Mouse (Mus musculus) liver, embryonic 15.5 days (tissue): ENCODE data around the gene Cog5. TPM values are rescaled to one million over a fixed set of nuclear protein-coding genes. Genes with fewer than 3 reads are reported as not detected.
A peak's percentile ranks its signal among the peaks of the same experiment; 100 is the strongest.
"Not testable (repeated sequence)": the region's sequence is repeated elsewhere in the genome, so short reads cannot be mapped to it uniquely, and the experiment has no call there.

Source experiments
- ATAC-seq: fragments of 200-750 bp; cut with Nextera tagmentation; 2 replicates; pipeline ENCODE4 v1.8.0; 2017; ENCODE audit warnings: moderate number of reproducible peaks, mild to moderate bottlenecking, moderate library complexity; ENCODE audit not compliant: insufficient read depth
- H3K27ac ChIP-seq: fragments of 300-500 bp; sonication (generic); replicated peaks from 2 replicates; pipeline ENCODE4 v1.5.1; 2015; ENCODE audit warnings: mild to moderate bottlenecking, inconsistent platforms
- H3K27me3 ChIP-seq: fragments of 300-500 bp; sonication (generic); 2 replicates; pipeline ENCODE4 v1.6.1; 2015; ENCODE audit warnings: mild to moderate bottlenecking, inconsistent platforms
- H3K36me3 ChIP-seq: fragments of 300-500 bp; sonication (generic); replicated peaks from 2 replicates; pipeline ENCODE4 v1.6.1; 2015; ENCODE audit warnings: moderate library complexity, mild to moderate bottlenecking, inconsistent platforms
- H3K4me1 ChIP-seq: fragments of 300-500 bp; sonication (generic); replicated peaks from 2 replicates; pipeline ENCODE4 v1.6.1; 2015; ENCODE audit warnings: inconsistent platforms
- H3K4me2 ChIP-seq: fragments of 300-500 bp; sonication (generic); 2 replicates; pipeline ENCODE4 v1.6.1; 2015; ENCODE audit warnings: moderate library complexity, mild to moderate bottlenecking, inconsistent platforms
- H3K4me3 ChIP-seq: fragments of 300-500 bp; sonication (generic); replicated peaks from 2 replicates; pipeline ENCODE4 v1.5.1; 2015; ENCODE audit warnings: mild to moderate bottlenecking, inconsistent platforms
- H3K9ac ChIP-seq: fragments of 300-500 bp; sonication (generic); 2 replicates; pipeline ENCODE4 v1.6.1; 2015; ENCODE audit warnings: moderate library complexity, mild to moderate bottlenecking, inconsistent platforms
- H3K9me3 ChIP-seq: fragments of 300-500 bp; sonication (generic); replicated peaks from 2 replicates; pipeline ENCODE4 v1.6.1; 2016; ENCODE audit warnings: inconsistent platforms
- WGBS: fragments of 180-500 bp; shearing (Covaris S2); methylation state at CpG from one replicate; pipeline ENCODE4 v1.1.7; 2015; ENCODE audit warnings: mixed read lengths; ENCODE audit not compliant: insufficient replicate concordance; 5-methylcytosine and 5-hydroxymethylcytosine counted together
- polyA plus RNA-seq: library from polyadenylated mRNA; unstranded; fragments of >200 nt; fragmentation: Nextera tagmentation; extraction: Ambion mirVana; gene quantifications from 2 replicates; pipeline ENCODE4 v1.2.1, GENCODE M21; 2015

Gene Cog5
- 6.8 and 7.5 TPM in 2 replicates for polyA plus RNA-seq

DNA sequence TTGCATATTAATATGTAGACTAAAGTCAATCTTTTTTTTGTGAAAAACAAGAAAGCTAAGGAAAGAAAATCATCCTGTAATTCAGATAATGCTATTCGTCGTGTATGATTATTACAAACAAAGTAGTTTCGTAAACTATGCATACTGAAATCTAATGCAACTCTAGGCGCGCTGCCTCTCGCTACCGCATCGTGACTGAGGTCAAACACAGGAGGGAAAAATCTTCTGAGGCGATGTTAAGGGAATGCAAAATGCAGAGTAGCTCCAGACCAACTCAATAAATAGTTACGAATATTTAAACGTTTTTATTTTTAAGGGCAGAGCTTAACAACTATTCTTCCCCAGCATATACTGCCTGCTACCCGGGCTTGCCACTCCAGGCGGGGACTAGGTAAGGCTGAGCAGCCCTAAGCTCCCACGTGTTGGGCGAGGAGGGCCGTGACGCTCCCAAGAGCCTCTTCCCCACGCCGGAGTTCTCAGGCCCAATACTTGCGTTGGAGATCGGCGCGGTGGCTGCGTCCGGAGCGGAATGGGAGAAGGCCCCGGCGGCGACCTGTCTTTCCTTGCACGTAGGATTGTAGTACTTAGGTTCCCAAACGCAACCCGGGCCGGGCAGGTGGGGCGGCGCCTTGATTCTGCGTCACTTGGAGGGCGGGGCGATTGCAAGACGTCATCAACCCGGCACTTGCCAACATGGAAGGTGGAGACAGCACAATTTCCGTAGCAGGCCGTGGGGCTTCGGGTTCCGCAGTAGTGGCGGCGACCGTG, at the start of gene Cog5, which contains the start of gene Dus4l:
Cog5 (plus strand) TSS at position 673 of the 768 bp plus-strand sequence.
Dus4l (minus strand) TSS at position 630 of the 768 bp plus-strand sequence.
- Histone ChIP-seq H3K9me3 (no peaks in the 10 kb centered on the region), H3K4me3 (peak within 1 kb of the TSS; percentile 93), H3K4me2 (peak within 1 kb of the TSS; percentile 80), H3K9ac (peak within 1 kb of the TSS; percentile 84), H3K36me3 (no peaks in the 10 kb centered on the region), H3K27me3 (no peaks in the 10 kb centered on the region), H3K27ac (peak within 1 kb of the TSS; percentile 66), H3K4me1 (peaks cover 10% of the 10 kb centered on the region)
- under 1% methylated on average over 47 of the region's 47 CpGs for WGBS
- ATAC-seq, result peak; percentile 92

DNA sequence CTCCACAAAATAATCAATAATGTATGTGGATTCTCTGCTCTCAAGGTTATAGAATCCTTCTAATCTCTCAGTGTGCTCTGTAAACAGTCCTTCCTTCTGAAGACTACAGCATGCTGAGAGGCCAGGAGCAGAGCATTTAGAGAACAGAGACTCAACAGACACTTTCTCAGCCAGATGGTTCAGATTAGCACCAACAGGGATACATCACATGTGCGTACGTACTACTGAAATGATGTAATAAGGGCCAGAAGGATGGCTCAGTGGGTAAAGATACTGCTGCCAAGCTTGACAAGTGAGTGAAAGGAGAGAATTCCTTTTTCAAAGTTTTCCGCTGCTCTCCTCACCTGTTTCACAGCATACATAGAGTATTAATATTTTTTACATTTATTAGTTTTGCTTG, 49.8 kb upstream of the Cog5 start:
- Histone ChIP-seq H3K9ac (no peak overlapping the region), H3K9me3 (no peaks in the 10 kb centered on the region), H3K4me2 (no peak overlapping the region), H3K4me3 (no peak overlapping the region), H3K4me1 (no peaks in the 10 kb centered on the region), H3K27ac (no peak overlapping the region), H3K36me3 (no peaks in the 10 kb centered on the region), H3K27me3 (no peaks in the 10 kb centered on the region)
- no peak for ATAC-seq
- 78% methylated on average over 3 of the region's 3 CpGs for whole genome bisulfite sequencing

DNA sequence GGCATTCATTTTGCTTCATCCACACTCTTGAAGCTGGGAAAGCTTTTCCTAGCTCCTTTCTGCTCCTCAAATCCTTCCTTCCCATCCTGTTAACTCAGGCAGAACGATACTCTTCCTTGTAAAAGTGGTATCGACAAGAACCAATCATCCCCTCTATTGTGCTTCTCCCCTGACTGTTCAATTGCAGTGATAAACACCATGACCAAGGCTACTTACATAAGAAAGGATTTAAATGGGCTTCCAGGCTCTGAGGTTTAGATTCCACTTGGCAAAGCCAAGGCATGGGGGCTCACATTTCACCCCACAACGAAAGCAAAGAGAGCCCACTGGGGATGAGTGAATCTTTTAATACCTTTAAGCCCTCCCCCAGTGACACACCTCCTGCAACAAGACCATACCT, 46.5 kb upstream of the Cog5 start:
- Histone ChIP-seq H3K9ac (no peak overlapping the region), H3K4me3 (no peak overlapping the region), H3K27me3 (no peaks in the 10 kb centered on the region), H3K9me3 (no peaks in the 10 kb centered on the region), H3K36me3 (no peaks in the 10 kb centered on the region), H3K27ac (no peak overlapping the region), H3K4me1 (no peaks in the 10 kb centered on the region), H3K4me2 (no peak overlapping the region)
- ATAC-seq, result no peak
- 60% methylated on average over 3 of the region's 3 CpGs for WGBS

DNA sequence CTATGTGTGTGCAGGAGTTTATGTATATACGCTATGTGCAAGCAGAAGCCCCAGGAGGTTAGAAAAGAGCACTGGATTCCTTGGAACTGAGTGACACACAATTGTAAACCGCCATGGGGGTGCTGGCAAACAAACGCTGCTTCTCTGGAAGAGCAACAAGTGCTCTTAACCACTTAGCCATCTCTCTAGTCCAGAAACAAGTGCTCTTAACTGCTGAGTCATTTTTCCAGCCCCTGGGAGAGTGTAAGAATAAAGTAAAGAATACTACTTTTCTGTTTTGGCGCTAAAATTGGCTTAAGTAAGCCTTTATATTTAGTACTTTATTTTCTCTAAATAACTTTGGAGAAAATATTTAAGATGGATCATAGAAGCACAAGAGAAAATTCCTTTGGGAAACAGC, 41.3 kb upstream of the Cog5 start:
- H3K36me3 ChIP-seq, result peaks cover 7% of the 10 kb centered on the region; the same call in 1 of the 2 replicates
- WGBS, result 72% methylated on average over 4 of the region's 4 CpGs
- ATAC-seq, result no peak
- H3K27me3 ChIP-seq, result no peaks in the 10 kb centered on the region
- no peak overlapping the region for H3K4me3 ChIP-seq
- no peak overlapping the region for H3K27ac ChIP-seq
- H3K9ac ChIP-seq, result no peak overlapping the region
- no peaks in the 10 kb centered on the region for H3K4me1 ChIP-seq
- H3K4me2 ChIP-seq, result no peak overlapping the region
- H3K9me3 ChIP-seq, result no peaks in the 10 kb centered on the region

- peaks cover 19% of the 10 kb centered on the region for H3K36me3 ChIP-seq
- H3K27me3 ChIP-seq, result no peaks in the 10 kb centered on the region
- no peaks in the 10 kb centered on the region for H3K4me1 ChIP-seq
- H3K4me3 ChIP-seq, result no peak overlapping the region
- no peak overlapping the region for H3K4me2 ChIP-seq
- no peak for ATAC-seq
- WGBS, result 82% methylated on average over 8 of the region's 8 CpGs
- no peak overlapping the region for H3K27ac ChIP-seq
- no peaks in the 10 kb centered on the region for H3K9me3 ChIP-seq
- no peak overlapping the region for H3K9ac ChIP-seq
These were observed 34.6 kb upstream of the Cog5 start for GRCm38 (mm10) chr12:31620106-31620505.

DNA sequence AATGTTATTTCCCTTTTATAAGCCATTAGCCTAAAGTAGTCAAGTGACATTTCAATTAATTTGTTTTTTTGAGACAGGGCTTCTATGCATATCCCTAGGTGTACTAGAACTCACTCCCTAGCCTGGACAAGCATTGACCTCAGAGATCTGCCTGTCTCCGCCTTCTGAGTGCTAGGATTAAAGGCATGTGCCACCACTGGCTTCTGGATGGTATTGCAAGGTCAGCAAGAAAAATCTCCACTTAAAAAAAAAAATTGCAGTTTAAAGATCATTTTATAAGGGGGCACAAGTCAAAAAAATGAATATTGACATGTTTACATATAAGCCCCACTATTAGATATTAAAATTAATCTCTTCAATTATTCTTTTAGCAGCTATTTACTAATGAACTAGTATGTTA, 29.7 kb upstream of the Cog5 start:
- no peak overlapping the region for H3K4me3 ChIP-seq
- no peaks in the 10 kb centered on the region for H3K9me3 ChIP-seq
- no peaks in the 10 kb centered on the region for H3K4me1 ChIP-seq
- no peak overlapping the region for H3K9ac ChIP-seq
- H3K36me3 ChIP-seq, result peaks cover 20% of the 10 kb centered on the region; the same call in 1 of the 2 replicates
- no peaks in the 10 kb centered on the region for H3K27me3 ChIP-seq
- no peak overlapping the region for H3K4me2 ChIP-seq
- ATAC-seq, result no peak
- H3K27ac ChIP-seq, result no peak overlapping the region
- 69% methylated on average over 1 of the region's 1 CpGs for WGBS

DNA sequence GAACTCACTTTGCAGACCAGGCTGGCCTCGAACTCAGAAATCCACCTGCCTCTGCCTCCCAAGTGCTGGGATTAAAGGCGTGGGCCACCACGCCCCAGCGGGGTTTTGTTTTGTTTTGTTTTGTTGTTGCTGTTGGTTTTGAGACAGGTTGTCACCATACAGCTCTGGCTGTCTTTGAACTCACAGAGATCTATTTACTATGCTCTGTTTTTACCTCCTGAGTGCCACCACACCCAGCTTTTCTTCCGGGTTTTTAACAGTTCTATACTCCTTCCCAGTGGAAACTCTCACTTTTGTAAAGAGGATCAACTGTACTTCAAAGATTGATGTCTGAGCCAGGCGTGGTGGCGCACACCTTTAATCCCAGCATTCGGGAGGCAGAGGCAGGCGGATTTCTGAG, 26.3 kb upstream of the Cog5 start:
- 78% methylated on average over 9 of the region's 9 CpGs for WGBS
- not testable (repeated sequence) for H3K9me3 ChIP-seq, H3K27ac ChIP-seq, ATAC-seq, H3K4me2 ChIP-seq, H3K4me1 ChIP-seq, H3K4me3 ChIP-seq, H3K27me3 ChIP-seq, H3K9ac ChIP-seq
- H3K36me3 ChIP-seq, result peaks cover 14% of the 10 kb centered on the region; the same call in 1 of the 2 replicates

DNA sequence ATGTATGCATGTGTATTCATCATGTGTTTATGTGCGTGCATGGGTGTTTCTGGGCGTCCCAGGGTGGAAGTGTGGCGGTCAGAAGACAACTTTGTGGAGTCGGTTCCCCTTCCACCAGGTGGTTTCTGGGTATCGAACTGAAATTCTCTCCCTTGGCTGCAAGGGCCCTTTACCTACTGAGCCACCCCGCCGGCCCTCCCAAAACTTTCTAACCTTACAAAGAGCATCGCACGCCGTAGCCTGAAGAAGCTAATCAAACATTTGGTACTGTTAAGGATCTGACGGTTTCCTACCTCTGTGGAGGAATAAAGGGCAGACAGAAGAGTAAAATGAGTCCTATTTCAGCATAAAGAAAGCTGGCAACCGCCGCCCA, 20.7 kb upstream of the Cog5 start:
- Histone ChIP-seq H3K27me3 (no peaks in the 10 kb centered on the region), H3K36me3 (no peaks in the 10 kb centered on the region), H3K4me2 (peak overlapping the region; percentile 95), H3K9ac (peak overlapping the region; percentile 79), H3K4me3 (peak overlapping the region; percentile 71), H3K9me3 (no peaks in the 10 kb centered on the region), H3K4me1 (peaks cover 21% of the 10 kb centered on the region), H3K27ac (peak overlapping the region; percentile 67; the same call in 1 of the 2 replicates)
- WGBS, result 3% methylated on average over 13 of the region's 13 CpGs
- ATAC-seq, result peak; percentile 64

GRCm38 (mm10) chr12:31634343-31635239, 20.1 kb upstream of the Cog5 start, which contains the start of gene Bcap29:
Gene Bcap29 (minus strand): TSS chr12:31634658.
- H3K9me3 ChIP-seq, result no peaks in the 10 kb centered on the region
- H3K27ac ChIP-seq, result peak within 1 kb of the TSS; percentile 67; the same call in 1 of the 2 replicates
- WGBS, result 1% methylated on average over 73 of the region's 73 CpGs
- peak within 1 kb of the TSS; percentile 95 for H3K4me2 ChIP-seq
- peaks cover 21% of the 10 kb centered on the region for H3K4me1 ChIP-seq
- no peaks in the 10 kb centered on the region for H3K36me3 ChIP-seq
- H3K27me3 ChIP-seq, result no peaks in the 10 kb centered on the region
- peak within 1 kb of the TSS; percentile 79 for H3K9ac ChIP-seq
- ATAC-seq, result peak; percentile 92
- H3K4me3 ChIP-seq, result peak within 1 kb of the TSS; percentile 71

- no peak for ATAC-seq
- Histone ChIP-seq H3K27ac (no peak overlapping the region), H3K27me3 (no peaks in the 10 kb centered on the region), H3K36me3 (no peaks in the 10 kb centered on the region; the same call in 1 of the 2 replicates), H3K9ac (no peak overlapping the region), H3K4me1 (peaks cover 21% of the 10 kb centered on the region), H3K4me2 (peak overlapping the region; percentile 95), H3K4me3 (0 out of 2 replicates have a peak overlapping the region, but pooled peaks have one; percentile 71), H3K9me3 (no peaks in the 10 kb centered on the region)
- 84% methylated on average over 3 of the region's 3 CpGs for WGBS
These were observed 19.4 kb upstream of the Cog5 start for GRCm38 (mm10) chr12:31635240-31635607.

DNA sequence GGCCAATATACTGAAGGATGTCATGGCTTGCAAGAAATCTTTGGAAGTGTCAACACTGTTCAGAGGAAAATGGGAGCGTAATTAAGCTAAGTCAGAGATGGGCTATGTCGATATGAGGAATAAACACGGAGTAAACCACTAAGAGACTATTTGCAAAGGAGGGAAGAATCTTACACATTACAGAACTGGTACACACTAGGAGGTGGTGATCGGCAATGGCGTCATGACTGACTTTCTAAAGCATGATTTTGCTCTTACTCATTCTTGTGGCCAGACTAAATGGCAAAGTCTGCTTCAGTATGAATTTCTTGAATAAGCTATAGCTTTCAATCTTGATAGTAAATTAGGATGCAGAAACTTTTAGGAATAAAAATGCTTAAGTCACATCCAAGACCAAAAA, 1.1 kb upstream of the Cog5 start:
- 46% methylated on average over 5 of the region's 5 CpGs for WGBS
- Histone ChIP-seq H3K27me3 (no peaks in the 10 kb centered on the region), H3K4me2 (peak overlapping the region; percentile 80), H3K27ac (no peak overlapping the region), H3K36me3 (no peaks in the 10 kb centered on the region), H3K9ac (no peak overlapping the region), H3K4me1 (peaks cover 10% of the 10 kb centered on the region), H3K4me3 (peak overlapping the region; percentile 93), H3K9me3 (no peaks in the 10 kb centered on the region)
- no peak for ATAC-seq
